In genomic region chr17:5270823-5271222, GRCm38 (mm10) we compare ENCODE assay signal across 34 mouse cellular contexts.
DNase-seq lines count a peak whose midpoint lies in the region; ATAC-seq and TF ChIP-seq lines count a peak whose summit lies in the region.
"Had no signal": no experiment of that assay in that cellular context is flagged by ENCODE, and none has a peak within 500 bp of the region (broad histone marks: within the 10 kb centered on the region; RNA-seq: fewer than 3 reads in every experiment).

No protein-coding gene starts in this region.

- H3K36me3 ChIP-seq in forebrain, postnatal 0 days (ENCODE audit: insufficient read depth) = no peaks in the 10 kb centered on the region; the same call in 1 of the 2 replicates
- peaks cover 5% of the 10 kb centered on the region; the same call in 1 of the 2 replicates for H3K36me3 ChIP-seq in forebrain, embryonic 12.5 days (replicated peaks)
- H3K36me3 ChIP-seq in ES-Bruce4 (ENCODE audit: control insufficient read depth, insufficient read depth, low read length, poor library complexity, severe bottlenecking) = no peaks in the 10 kb centered on the region
- H3K36me3 ChIP-seq: neural tube, embryonic 12.5 days had no signal

- H3K9me3 ChIP-seq in forebrain, postnatal 0 days (ENCODE audit: low read length) = no peaks in the 10 kb centered on the region
- H3K9me3 ChIP-seq in forebrain, embryonic 12.5 days = no peaks in the 10 kb centered on the region
- H3K9me3 ChIP-seq in ES-Bruce4 (replicated peaks; ENCODE audit: control insufficient read depth, insufficient read depth, low read length, poor library complexity, severe bottlenecking) = no peaks in the 10 kb centered on the region
- H3K9me3 ChIP-seq: embryonic facial prominence, embryonic 10.5 days; embryonic facial prominence, embryonic 15.5 days; limb, embryonic 10.5 days; limb, embryonic 15.5 days; liver, embryonic 13.5 days; midbrain, embryonic 15.5 days; neural tube, embryonic 12.5 days had no signal

- no peak overlapping the region for H3K4me2 ChIP-seq in forebrain, postnatal 0 days (ENCODE audit: low read depth)
- no peak overlapping the region for H3K4me2 ChIP-seq in forebrain, embryonic 12.5 days
- H3K4me2 ChIP-seq: embryonic facial prominence, embryonic 15.5 days; heart, embryonic 11.5 days; limb, embryonic 15.5 days; liver, embryonic 13.5 days; midbrain, embryonic 15.5 days; neural tube, embryonic 12.5 days had no signal

- H3K27me3 ChIP-seq in forebrain, postnatal 0 days (ENCODE audit: insufficient read depth, low read length) = no peaks in the 10 kb centered on the region
- H3K27me3 ChIP-seq in forebrain, embryonic 12.5 days = no peaks in the 10 kb centered on the region
- H3K27me3 ChIP-seq in ES-Bruce4 (ENCODE audit: control insufficient read depth, insufficient read depth, low read length, poor library complexity, severe bottlenecking) = no peaks in the 10 kb centered on the region
- H3K27me3 ChIP-seq: embryonic facial prominence, embryonic 15.5 days; limb, embryonic 15.5 days; liver, embryonic 13.5 days; midbrain, embryonic 15.5 days; neural tube, embryonic 12.5 days; Patski had no signal

- DNase-seq in forebrain, postnatal 0 days = no peak
- no peak for DNase-seq in layer of hippocampus, adult 2 months (ENCODE audit: low spot score in 2 of 2)
- no peak for DNase-seq in layer of hippocampus, adult 18-20 months (ENCODE audit: low spot score in 2 of 2)
- DNase-seq in R1 (ENCODE audit: low read depth, low spot score) = peak; percentile 87
- DNase-seq in thymus, postnatal 4 days = no peak
- no peak for DNase-seq in kidney, postnatal 25 days
- DNase-seq: adrenal gland, adult 8-10 months; cerebellum, adult 8-10 months; cerebellum, postnatal 25 days; gastrocnemius, postnatal 36 days; heart, adult 18-20 months; heart, postnatal 4 days; kidney, adult 9 months; kidney, postnatal 14 days; layer of hippocampus, postnatal 36 days; liver, embryonic 13.5 days; lung, adult 18-20 months; retina, postnatal 1 day; right cerebral cortex, postnatal 14 days had no signal

- TF ChIP-seq CTCF in forebrain, postnatal 0 days (IDR thresholded peaks at IDR 0.05; ENCODE audit: low read depth) = no peak
- TF ChIP-seq CTCF in layer of hippocampus, adult 2 months (conservative IDR thresholded peaks at IDR 0.05) = no peak
- no peak for TF ChIP-seq CTCF in ES-Bruce4 (IDR thresholded peaks at IDR 0.05; ENCODE audit: low read depth, low read length)

- no peak overlapping the region for H3K9ac ChIP-seq in forebrain, postnatal 0 days
- H3K9ac ChIP-seq in forebrain, embryonic 12.5 days = no peak overlapping the region
- no peak overlapping the region for H3K9ac ChIP-seq in ES-Bruce4 (ENCODE audit: low read depth, poor library complexity, severe bottlenecking)
- H3K9ac ChIP-seq: embryonic facial prominence, embryonic 15.5 days; limb, embryonic 15.5 days; liver, embryonic 13.5 days; midbrain, embryonic 15.5 days; neural tube, embryonic 12.5 days had no signal

- 33% methylated on average over 6 of the region's 6 CpGs for WGBS in forebrain, postnatal 0 days
- WGBS in forebrain, embryonic 12.5 days = 57% methylated on average over 6 of the region's 6 CpGs

- ATAC-seq in forebrain, postnatal 0 days = 0 out of 2 replicates have a peak, but pooled peaks have one; percentile 17
- ATAC-seq in forebrain, embryonic 12.5 days (ENCODE audit: low FRiP score) = no peak; the same call in 1 of the 2 replicates
- ATAC-seq: activated CD4-positive, CD25-positive, alpha-beta regulatory T cell, adult 4 months; CD4-positive, CD25-positive, alpha-beta regulatory T cell, adult 4 months; intestine, postnatal 0 days; lung, postnatal 0 days; midbrain, embryonic 15.5 days; Patski had no signal

- no peak for TF ChIP-seq POLR2A in ES-Bruce4 (IDR thresholded peaks at IDR 0.05; ENCODE audit: insufficient read depth, low read length)

- no peak overlapping the region for H3K4me3 ChIP-seq in forebrain, postnatal 0 days (ENCODE audit: low read depth, low read length)
- H3K4me3 ChIP-seq in forebrain, embryonic 12.5 days (replicated peaks) = no peak overlapping the region
- no peak overlapping the region for H3K4me3 ChIP-seq in layer of hippocampus, adult 2 months
- peak overlapping the region; percentile 8; the same call in 1 of the 2 replicates for H3K4me3 ChIP-seq in ES-Bruce4 (ENCODE audit: low read depth, low read length)
- H3K4me3 ChIP-seq: embryonic facial prominence, embryonic 10.5 days; embryonic facial prominence, embryonic 15.5 days; limb, embryonic 10.5 days; limb, embryonic 15.5 days; liver, embryonic 13.5 days; midbrain, embryonic 15.5 days; neural tube, embryonic 12.5 days had no signal

- peak; percentile 58; the same call in 1 of the 2 replicates for TF ChIP-seq EP300 in ES-Bruce4 (IDR thresholded peaks at IDR 0.05; ENCODE audit: insufficient read depth, low read depth, low read length)

- H3K27ac ChIP-seq in forebrain, postnatal 0 days (ENCODE audit: low read depth, low read length) = no peak overlapping the region
- no peak overlapping the region for H3K27ac ChIP-seq in forebrain, embryonic 12.5 days
- peak overlapping the region; percentile 53 for H3K27ac ChIP-seq in layer of hippocampus, adult 2 months
- H3K27ac ChIP-seq in ES-Bruce4 (ENCODE audit: insufficient read depth, low read length) = peak overlapping the region; percentile 74
- H3K27ac ChIP-seq: embryonic facial prominence, embryonic 10.5 days; embryonic facial prominence, embryonic 15.5 days; limb, embryonic 10.5 days; limb, embryonic 15.5 days; liver, embryonic 13.5 days; macrophage; neural tube, embryonic 12.5 days had no signal

- H3K4me1 ChIP-seq in forebrain, postnatal 0 days (ENCODE audit: insufficient read depth) = peaks cover 13% of the 10 kb centered on the region
- peaks cover 36% of the 10 kb centered on the region for H3K4me1 ChIP-seq in forebrain, embryonic 12.5 days
- peaks cover 15% of the 10 kb centered on the region for H3K4me1 ChIP-seq in ES-Bruce4 (ENCODE audit: control insufficient read depth, insufficient read depth, low read length)
- H3K4me1 ChIP-seq: embryonic facial prominence, embryonic 10.5 days; limb, embryonic 15.5 days; liver, embryonic 13.5 days had no signal

Comparison
In these comparisons a context has a peak if more than half of its experiments do, and no peak if none do; other contexts are left out.
1. H3K27ac ChIP-seq: peak in layer of hippocampus, adult 2 months (single experiment) and ES-Bruce4 (single experiment); none in forebrain, postnatal 0 days (single experiment) and forebrain, embryonic 12.5 days (single experiment).